Mouse (Mus musculus): ENCODE measurements around the gene Emsy. TPM values are rescaled to one million over a fixed set of nuclear protein-coding genes. Genes with fewer than 3 reads are reported as not detected.

Gene Emsy
- polyA plus RNA-seq, 2 experiments: 8.0 to 8.6 TPM

DNA sequence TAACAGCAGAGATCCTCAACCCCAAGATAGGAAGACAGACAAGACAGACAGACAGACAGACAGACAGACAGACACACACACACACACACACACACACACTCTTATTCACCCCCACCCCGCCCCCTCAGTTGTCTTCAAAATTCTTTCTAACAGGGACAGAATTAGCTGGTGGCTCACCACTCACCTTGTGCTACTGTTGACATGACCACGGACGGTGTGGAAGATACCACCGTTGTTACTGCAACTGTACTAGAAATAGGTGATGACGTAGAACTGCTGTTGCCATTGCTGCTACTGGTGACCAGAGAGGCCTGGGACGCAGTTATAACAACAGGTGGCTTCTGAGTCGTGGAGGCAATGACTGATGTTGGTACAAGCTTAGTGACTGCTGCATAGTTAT is 26.6 kb downstream of the Emsy start:
- Histone ChIP-seq H3K4me1 (replicated peaks; ENCODE audit: control insufficient read depth in 2 of 2, insufficient read depth in 2 of 2, low read length in 1 of 2) (no peaks in the 10 kb centered on the region), H3K27ac (no peak overlapping the region), H3K36me3 (replicated peaks; ENCODE audit: control insufficient read depth, insufficient read depth, low read depth) (peaks cover 22% of the 10 kb centered on the region), H3K9me3 (ENCODE audit: control insufficient read depth, low read length) (no peaks in the 10 kb centered on the region), H3K9ac (replicated peaks) (no peak overlapping the region), H3K4me2 (ENCODE audit: low read depth) (no peak overlapping the region), H3K27me3 (ENCODE audit: control insufficient read depth, insufficient read depth, low read length) (no peaks in the 10 kb centered on the region), H3K4me3 (ENCODE audit: insufficient read depth in 1 of 2, low read depth in 2 of 2, low read length in 2 of 2) (no peak overlapping the region)
- no peak for ATAC-seq (ENCODE audit: insufficient read depth)
- WGBS (ENCODE audit: insufficient replicate concordance): 79% methylated on average over 7 of the region's 7 CpGs
- no peak for DNase-seq (ENCODE audit: low read depth in 3 of 3, low spot score in 3 of 3)
- TF ChIP-seq EP300 (IDR thresholded peaks at IDR 0.05; ENCODE audit: low read depth) (no peak), CTCF (IDR thresholded peaks at IDR 0.05; ENCODE audit: low read depth) (no peak)

- no peaks in the 10 kb centered on the region for H3K27me3 ChIP-seq (ENCODE audit: control insufficient read depth, insufficient read depth, low read length)
- ATAC-seq (ENCODE audit: insufficient read depth) (no peak), DNase-seq (ENCODE audit: low read depth in 3 of 3, low spot score in 3 of 3) (no peak)
- no peaks in the 10 kb centered on the region for H3K4me1 ChIP-seq (replicated peaks; ENCODE audit: control insufficient read depth in 2 of 2, insufficient read depth in 2 of 2, low read length in 1 of 2)
- TF ChIP-seq CTCF (IDR thresholded peaks at IDR 0.05; ENCODE audit: low read depth) (no peak), EP300 (IDR thresholded peaks at IDR 0.05; ENCODE audit: low read depth) (no peak)
- H3K9me3 ChIP-seq (ENCODE audit: control insufficient read depth, low read length): no peaks in the 10 kb centered on the region
- 81% methylated on average over 2 of the region's 2 CpGs for WGBS (ENCODE audit: insufficient replicate concordance)
- H3K9ac ChIP-seq (replicated peaks): no peak overlapping the region
- H3K4me2 ChIP-seq (ENCODE audit: low read depth): no peak overlapping the region
- H3K27ac ChIP-seq: no peak overlapping the region
- H3K4me3 ChIP-seq (ENCODE audit: insufficient read depth in 1 of 2, low read depth in 2 of 2, low read length in 2 of 2): no peak overlapping the region
- H3K36me3 ChIP-seq (replicated peaks; ENCODE audit: control insufficient read depth, insufficient read depth, low read depth): peaks cover 19% of the 10 kb centered on the region
Observed at GRCm38 (mm10) chr7:98617739-98618138, 38.8 kb downstream of the Emsy start.

GRCm38 (mm10) chr7:98612936-98613335 is 43.6 kb downstream of the Emsy start:
- DNase-seq (ENCODE audit: low read depth in 3 of 3, low spot score in 3 of 3) (no peak), ATAC-seq (ENCODE audit: insufficient read depth) (no peak)
- peaks cover 13% of the 10 kb centered on the region for H3K36me3 ChIP-seq (replicated peaks; ENCODE audit: control insufficient read depth, insufficient read depth, low read depth)

DNA sequence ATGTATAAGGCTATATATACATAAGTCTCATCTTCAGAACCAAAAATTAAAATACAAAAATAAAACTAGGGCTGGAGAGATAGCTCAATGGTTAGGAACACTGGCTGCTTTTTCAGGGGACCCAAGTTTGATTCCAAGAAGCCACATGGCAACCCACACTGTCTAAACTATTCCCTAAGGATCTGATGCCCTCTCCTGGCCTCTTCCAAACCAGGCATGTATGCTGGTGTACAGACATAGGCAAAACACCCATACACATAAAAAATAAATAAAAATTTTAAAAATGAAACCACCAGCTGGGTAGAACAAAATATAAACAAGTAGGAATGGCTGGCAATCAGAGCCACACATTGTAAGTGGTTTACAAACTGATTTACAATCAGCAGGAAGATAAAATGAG is 48.1 kb downstream of the Emsy start:
- no peak for ATAC-seq (ENCODE audit: insufficient read depth)
- TF ChIP-seq CTCF (IDR thresholded peaks at IDR 0.05; ENCODE audit: low read depth) (no peak), EP300 (IDR thresholded peaks at IDR 0.05; ENCODE audit: low read depth) (no peak)

More at GRCm38 (mm10) chr7:98612936-98613335, 43.6 kb downstream of the Emsy start:
- TF ChIP-seq CTCF (IDR thresholded peaks at IDR 0.05; ENCODE audit: low read depth): no peak
- no peak for TF ChIP-seq EP300 (IDR thresholded peaks at IDR 0.05; ENCODE audit: low read depth)
- Histone ChIP-seq H3K9me3 (ENCODE audit: control insufficient read depth, low read length) (no peaks in the 10 kb centered on the region), H3K9ac (replicated peaks) (no peak overlapping the region), H3K4me2 (ENCODE audit: low read depth) (no peak overlapping the region), H3K27ac (no peak overlapping the region), H3K4me3 (ENCODE audit: insufficient read depth in 1 of 2, low read depth in 2 of 2, low read length in 2 of 2) (no peak overlapping the region), H3K4me1 (replicated peaks; ENCODE audit: control insufficient read depth in 2 of 2, insufficient read depth in 2 of 2, low read length in 1 of 2) (no peaks in the 10 kb centered on the region), H3K27me3 (ENCODE audit: control insufficient read depth, insufficient read depth, low read length) (no peaks in the 10 kb centered on the region)
- 97% methylated on average over 1 of the region's 1 CpGs for WGBS (ENCODE audit: insufficient replicate concordance)

GRCm38 (mm10) chr7:98607158-98607557 is 49.4 kb downstream of the Emsy start:
- Histone ChIP-seq H3K4me1 (replicated peaks; ENCODE audit: control insufficient read depth in 2 of 2, insufficient read depth in 2 of 2, low read length in 1 of 2) (no peaks in the 10 kb centered on the region), H3K9ac (replicated peaks) (no peak overlapping the region), H3K27ac (no peak overlapping the region), H3K4me3 (ENCODE audit: insufficient read depth in 1 of 2, low read depth in 2 of 2, low read length in 2 of 2) (no peak overlapping the region), H3K9me3 (ENCODE audit: control insufficient read depth, low read length) (no peaks in the 10 kb centered on the region), H3K36me3 (replicated peaks; ENCODE audit: control insufficient read depth, insufficient read depth, low read depth) (peaks cover 3% of the 10 kb centered on the region), H3K27me3 (ENCODE audit: control insufficient read depth, insufficient read depth, low read length) (no peaks in the 10 kb centered on the region), H3K4me2 (ENCODE audit: low read depth) (no peak overlapping the region)
- DNase-seq (ENCODE audit: low read depth in 3 of 3, low spot score in 3 of 3) (no peak), ATAC-seq (ENCODE audit: insufficient read depth) (no peak)
- 74% methylated on average over 4 of the region's 4 CpGs for WGBS (ENCODE audit: insufficient replicate concordance)
- TF ChIP-seq CTCF (IDR thresholded peaks at IDR 0.05; ENCODE audit: low read depth) (peak; percentile 16; the same call in 1 of the 2 replicates), EP300 (IDR thresholded peaks at IDR 0.05; ENCODE audit: low read depth) (no peak)

More for the DNA sequence above, 48.1 kb downstream of the Emsy start:
- Histone ChIP-seq H3K36me3 (replicated peaks; ENCODE audit: control insufficient read depth, insufficient read depth, low read depth) (peaks cover 3% of the 10 kb centered on the region), H3K9me3 (ENCODE audit: control insufficient read depth, low read length) (no peaks in the 10 kb centered on the region), H3K4me1 (replicated peaks; ENCODE audit: control insufficient read depth in 2 of 2, insufficient read depth in 2 of 2, low read length in 1 of 2) (no peaks in the 10 kb centered on the region), H3K4me2 (ENCODE audit: low read depth) (no peak overlapping the region), H3K4me3 (ENCODE audit: insufficient read depth in 1 of 2, low read depth in 2 of 2, low read length in 2 of 2) (no peak overlapping the region), H3K9ac (replicated peaks) (no peak overlapping the region), H3K27me3 (ENCODE audit: control insufficient read depth, insufficient read depth, low read length) (no peaks in the 10 kb centered on the region), H3K27ac (no peak overlapping the region)
- no peak for DNase-seq (ENCODE audit: low read depth in 3 of 3, low spot score in 3 of 3)
